Mouse (Mus musculus) ES-E14 (cell line): ENCODE results near the gene Oxsr1. TPM values are rescaled to one million over a fixed set of nuclear protein-coding genes. Genes with fewer than 3 reads are reported as not detected.

ENCODE experiments used
- DNase-seq: peaks from one replicate; pipeline ENCODE4 v3.0.0-alpha.2; 2013; ENCODE audit warnings: low read depth, low spot score
- H3K27ac ChIP-seq: 2 replicates; pipeline ENCODE4 v1.5.1; 2012; ENCODE audit warnings: low read depth, mild to moderate bottlenecking, low read length, moderate library complexity, mixed read lengths; ENCODE audit not compliant: poor library complexity, insufficient read depth, severe bottlenecking
- H3K36me3 ChIP-seq: 2 replicates; pipeline ENCODE4 v1.6.1; 2012; ENCODE audit warnings: mild to moderate bottlenecking, low read length, moderate library complexity, mixed read lengths; ENCODE audit not compliant: control insufficient read depth, poor library complexity, insufficient read depth, severe bottlenecking
- H3K4me1 ChIP-seq, 2 experiments: fragments of 150-350 bp in 1 of 2; sonication (generic) in 1 of 2; 2 replicates each; pipeline ENCODE4 v1.6.1; 2012; ENCODE audit warnings: low read length in 2 of 2, mild to moderate bottlenecking in 1 of 2, mixed read lengths in 1 of 2; ENCODE audit not compliant: control insufficient read depth in 2 of 2, insufficient read depth in 2 of 2, poor library complexity in 1 of 2
- H3K4me3 ChIP-seq, 2 experiments: fragments of 150-350 bp in 1 of 2; sonication (generic) in 1 of 2; 2 replicates each; pipeline ENCODE4 v1.5.1; 2012; ENCODE audit warnings: low read length in 2 of 2, low read depth in 1 of 2, mild to moderate bottlenecking in 1 of 2, mixed read lengths in 1 of 2; ENCODE audit not compliant: insufficient read depth in 1 of 2, poor library complexity in 1 of 2, severe bottlenecking in 1 of 2
- H3K9ac ChIP-seq: 2 replicates; pipeline ENCODE4 v1.6.1; 2012; ENCODE audit warnings: low read depth, mild to moderate bottlenecking, low read length, mixed read lengths; ENCODE audit not compliant: poor library complexity, insufficient read depth, severe bottlenecking
- H3K9me3 ChIP-seq: fragments of 150-350 bp; sonication (generic); 2 replicates; pipeline ENCODE4 v1.6.1; 2012; ENCODE audit warnings: low read depth, mild to moderate bottlenecking, low read length; ENCODE audit not compliant: control insufficient read depth, insufficient read depth
- CHD2 ChIP-seq: IDR thresholded peaks from 2 replicates; pipeline ENCODE4 v1.6.1; 2014; ENCODE audit warnings: mild to moderate bottlenecking, low read depth, low read length, inconsistent platforms
- HCFC1 ChIP-seq: IDR thresholded peaks from 2 replicates; pipeline ENCODE4 v1.6.1; 2012; ENCODE audit warnings: low read length, inconsistent platforms, borderline replicate concordance; ENCODE audit not compliant: insufficient read depth
- MAFK ChIP-seq: IDR thresholded peaks from 2 replicates; pipeline ENCODE4 v1.6.1; 2014; ENCODE audit warnings: mild to moderate bottlenecking, low read depth, low read length, inconsistent platforms; ENCODE audit not compliant: insufficient read depth
- ZC3H11A ChIP-seq: IDR thresholded peaks from 2 replicates; pipeline ENCODE4 v1.6.1; 2012; ENCODE audit warnings: low read depth, mild to moderate bottlenecking, inconsistent platforms, low read length, borderline replicate concordance
- ZNF384 ChIP-seq: IDR thresholded peaks from 2 replicates; pipeline ENCODE4 v1.6.1; 2012; ENCODE audit warnings: low read depth, low read length, inconsistent platforms
- in situ Hi-C, 2 experiments: fragments of 600-800 bp; cut with MboI; formaldehyde crosslinking; loops; one replicate each; pipeline ENCODE4 v1.15.1; 2025; ENCODE audit warnings: low sequenced_read_pairs in 2 of 2, inconsistent platforms in 1 of 2; ENCODE audit not compliant: unreplicated experiment in 2 of 2
- total RNA-seq: library from RNA; depleted of rRNA; stranded (reverse); fragments of 300-350 nt; gene quantifications from 2 replicates; pipeline ENCODE4 v1.2.3, GENCODE M21; 2012

Oxsr1 gene
- total RNA-seq, 1 experiment, result 52.1 TPM

DNA sequence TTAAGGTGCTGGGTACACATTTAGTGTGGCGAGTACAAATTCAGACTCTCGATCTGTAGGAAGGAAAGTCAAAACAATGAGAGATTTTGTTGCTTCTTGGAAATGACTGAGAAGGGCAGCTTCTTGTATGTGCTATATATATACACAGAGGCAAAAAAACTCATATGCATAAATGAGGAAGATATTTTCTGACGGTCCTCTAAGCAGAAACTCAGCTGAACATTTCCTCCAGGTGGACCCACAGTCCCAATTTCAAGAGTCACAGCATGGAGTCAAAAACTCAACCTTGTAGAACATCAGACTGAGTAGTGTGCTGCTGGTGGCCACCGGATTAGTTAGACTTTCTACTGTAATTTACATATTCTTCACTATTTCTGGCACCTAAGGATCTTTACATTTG, 59.2 kb downstream of the Oxsr1 start:
- Histone ChIP-seq H3K4me1 (no peaks in the 10 kb centered on the region), H3K27ac (no peak overlapping the region), H3K9me3 (no peaks in the 10 kb centered on the region), H3K4me3 (no peak overlapping the region), H3K36me3 (peaks cover 38% of the 10 kb centered on the region), H3K9ac (no peak overlapping the region)
- no peak for DNase-seq
- in situ Hi-C loops, result no loop called here
- TF ChIP-seq HCFC1, result no peak

DNA sequence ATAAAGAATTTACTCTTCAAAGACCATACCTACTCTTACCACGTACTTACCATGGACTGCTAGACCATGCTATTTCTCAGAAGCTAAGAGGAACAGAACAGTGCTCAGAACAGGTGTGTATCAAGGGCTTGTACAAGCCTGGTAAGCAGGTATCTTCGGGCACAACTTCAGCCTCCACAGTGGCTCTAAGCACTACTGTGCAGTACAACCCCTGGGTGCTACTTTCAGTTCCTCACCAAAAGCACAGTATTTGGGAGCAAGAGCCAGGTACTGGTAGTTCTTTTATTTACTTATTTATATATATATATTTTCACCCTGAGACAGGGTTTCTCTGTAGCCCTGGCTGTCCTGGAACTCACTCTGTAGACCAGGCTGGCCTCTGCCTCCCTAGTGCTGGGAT, 61.4 kb downstream of the Oxsr1 start:
- Histone ChIP-seq H3K4me1 (no peaks in the 10 kb centered on the region), H3K4me3 (no peak overlapping the region), H3K9me3 (no peaks in the 10 kb centered on the region), H3K27ac (no peak overlapping the region), H3K36me3 (peaks cover 32% of the 10 kb centered on the region), H3K9ac (no peak overlapping the region)
- TF ChIP-seq ZNF384, result no peak
- TF ChIP-seq HCFC1, result no peak
- no peak for TF ChIP-seq CHD2
- TF ChIP-seq ZC3H11A, result no peak
- TF ChIP-seq MAFK, result no peak
- in situ Hi-C loops, result no loop called here
- no peak for DNase-seq

DNA sequence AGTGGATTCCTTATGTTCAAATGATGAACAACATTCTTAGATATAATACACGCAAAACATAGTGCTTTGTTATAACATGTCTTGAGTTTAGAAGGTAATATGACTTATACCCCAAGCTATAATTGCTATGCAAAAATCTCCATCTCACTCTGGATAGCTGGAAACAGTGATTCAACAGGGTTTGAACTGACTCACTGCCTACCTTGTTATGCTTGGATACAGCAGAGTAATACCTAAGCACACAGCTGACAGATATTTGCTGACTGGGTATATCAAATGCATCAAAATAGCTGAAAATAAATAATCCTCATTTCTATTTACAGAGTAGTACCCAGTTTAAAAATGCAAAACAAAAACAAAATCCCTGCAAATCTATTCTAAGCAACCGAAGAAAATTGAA, 63.4 kb downstream of the Oxsr1 start:
- Histone ChIP-seq H3K36me3 (peaks cover 32% of the 10 kb centered on the region), H3K4me3 (no peak overlapping the region), H3K9ac (no peak overlapping the region), H3K27ac (no peak overlapping the region), H3K9me3 (no peaks in the 10 kb centered on the region), H3K4me1 (no peaks in the 10 kb centered on the region)
- TF ChIP-seq HCFC1 (no peak), MAFK (no peak), ZC3H11A (no peak)
- no peak for DNase-seq
- in situ Hi-C loops, result no loop called here

DNA sequence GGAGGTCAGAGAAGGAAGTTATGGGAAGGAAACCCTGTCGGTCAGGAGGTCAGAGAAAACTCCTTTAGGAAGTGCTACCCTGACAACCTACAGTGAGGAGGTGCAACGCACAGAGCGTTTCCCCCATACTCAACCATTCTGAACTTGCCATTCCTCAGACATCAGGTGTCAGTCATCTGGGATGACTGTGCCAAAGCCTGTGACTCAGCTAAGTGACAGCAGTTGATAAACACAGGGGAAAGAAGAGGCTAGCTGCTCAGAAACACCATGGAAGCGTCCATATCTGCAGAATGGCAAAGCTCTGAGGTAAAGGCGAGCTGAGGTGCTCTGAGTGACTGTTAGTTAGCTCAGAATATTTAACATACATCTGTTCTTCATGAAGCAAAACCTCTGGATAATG, 64.1 kb downstream of the Oxsr1 start:
- no peak for DNase-seq
- TF ChIP-seq ZC3H11A (no peak), HCFC1 (no peak), MAFK (no peak), ZNF384 (no peak), CHD2 (no peak)
- in situ Hi-C loops, result no loop called here

DNA sequence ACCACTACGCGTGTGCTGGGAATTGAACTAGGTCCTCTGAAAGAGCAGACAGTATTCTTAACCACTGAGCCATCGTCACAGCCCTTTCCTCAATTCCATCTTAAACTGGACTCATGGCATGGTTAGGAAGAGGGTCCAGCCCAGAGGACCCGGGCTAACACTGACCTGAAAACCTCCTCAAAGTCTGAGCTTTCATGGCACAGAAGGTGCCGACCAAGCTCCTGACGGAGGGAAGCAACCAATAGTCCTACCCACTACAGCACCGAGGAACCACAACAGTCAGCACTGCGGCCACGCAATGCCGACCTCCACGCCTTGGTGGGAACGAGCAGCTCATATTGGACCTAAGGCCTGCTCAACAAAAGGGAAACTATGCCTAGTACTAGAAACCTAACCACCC, 66.1 kb downstream of the Oxsr1 start:
- H3K9ac ChIP-seq, result no peak overlapping the region
- no peaks in the 10 kb centered on the region for H3K9me3 ChIP-seq
- no peak overlapping the region for H3K27ac ChIP-seq
- DNase-seq, result no peak
- H3K36me3 ChIP-seq, result peaks cover 26% of the 10 kb centered on the region
- TF ChIP-seq CHD2 (no peak), ZC3H11A (no peak), MAFK (no peak), ZNF384 (no peak), HCFC1 (no peak)
- no peaks in the 10 kb centered on the region for H3K4me1 ChIP-seq
- no peak overlapping the region for H3K4me3 ChIP-seq
- in situ Hi-C loops, result no loop called here

More for the DNA sequence above, 64.1 kb downstream of the Oxsr1 start:
- peaks cover 30% of the 10 kb centered on the region for H3K36me3 ChIP-seq
- H3K9me3 ChIP-seq, result no peaks in the 10 kb centered on the region
- H3K4me1 ChIP-seq, result no peaks in the 10 kb centered on the region
- no peak overlapping the region for H3K27ac ChIP-seq
- H3K9ac ChIP-seq, result no peak overlapping the region
- H3K4me3 ChIP-seq, result no peak overlapping the region
